Mouse (Mus musculus) lung, adult 2 months (tissue): Measurements from ENCODE around the gene Ccdc84.

Source experiments
- CTCF ChIP-seq: fragments of 200-500 bp; IDR thresholded peaks from 2 replicates; pipeline ENCODE4 v1.5.1; 2011; ENCODE audit warnings: mild to moderate bottlenecking, low read length, control low read depth; ENCODE audit not compliant: insufficient read depth
- POLR2A ChIP-seq: fragments of 200-500 bp; IDR thresholded peaks from 2 replicates; pipeline ENCODE4 v1.6.1; 2011; ENCODE audit warnings: low read depth, mild to moderate bottlenecking, control low read depth, low read length, borderline replicate concordance; ENCODE audit errors: extremely low read depth

- no peak for TF ChIP-seq POLR2A
- no peak for TF ChIP-seq CTCF
These were observed 2.0 kb upstream of the Ccdc84 start for GRCm38 (mm10) chr9:44420280-44420898.
